Mouse (Mus musculus): Measurements from ENCODE around the gene Rps6kl1.

The Rps6kl1 gene

DNA sequence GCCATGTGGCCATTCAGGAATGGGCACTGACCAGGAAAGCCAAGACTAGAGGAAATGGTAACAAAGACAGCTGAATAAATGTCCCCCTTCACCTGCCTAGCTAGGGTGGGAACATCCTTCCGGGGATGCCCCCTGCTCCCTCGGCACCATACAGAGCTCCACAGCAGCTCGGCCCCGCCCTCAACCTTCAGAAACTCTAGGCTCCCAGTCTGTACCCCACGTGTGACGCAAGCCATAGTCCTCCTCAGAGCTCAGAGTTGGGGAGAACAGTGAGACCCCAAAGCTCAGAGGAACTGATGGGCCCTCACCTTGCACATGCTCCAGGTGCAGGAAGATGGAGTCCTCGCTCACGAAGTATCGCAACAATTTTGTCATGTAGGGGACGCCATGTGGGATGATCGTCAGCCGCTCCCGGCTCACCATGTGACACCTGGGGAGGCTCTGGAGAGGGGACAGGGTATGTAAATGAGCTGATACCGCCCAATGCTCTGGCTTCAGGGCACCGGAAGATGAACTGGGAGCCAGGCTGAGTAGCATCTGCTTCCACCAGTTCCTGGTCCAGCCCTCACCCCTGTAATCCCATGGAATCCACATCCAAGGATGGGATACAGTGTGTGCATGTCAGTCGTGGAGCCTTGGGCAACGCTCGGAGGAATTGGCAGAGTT, 10.9 kb downstream of the Rps6kl1 start:
- DNase-seq (ENCODE audit: low spot score), result peak; percentile 23

DNA sequence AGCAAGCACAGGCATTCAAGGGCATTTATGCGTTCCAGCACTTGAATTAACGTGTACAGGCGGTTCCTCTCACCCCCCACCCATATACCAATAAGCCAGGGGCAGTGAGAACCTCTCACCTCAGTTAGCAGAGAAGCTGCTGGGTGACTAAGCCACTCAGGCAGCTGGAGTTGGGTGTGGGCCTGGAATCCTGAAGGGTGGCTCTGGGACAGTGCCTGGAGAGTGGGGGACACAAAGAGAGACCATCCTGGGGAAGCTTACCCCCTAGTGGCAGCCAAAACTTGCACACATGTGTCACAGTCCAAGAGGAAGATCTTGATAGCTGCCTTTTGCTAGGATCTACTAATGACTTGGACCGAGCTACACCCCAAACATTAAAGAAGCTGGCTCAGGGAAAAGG, 14.4 kb downstream of the Rps6kl1 start:
- no peak for DNase-seq (ENCODE audit: low spot score)

DNA sequence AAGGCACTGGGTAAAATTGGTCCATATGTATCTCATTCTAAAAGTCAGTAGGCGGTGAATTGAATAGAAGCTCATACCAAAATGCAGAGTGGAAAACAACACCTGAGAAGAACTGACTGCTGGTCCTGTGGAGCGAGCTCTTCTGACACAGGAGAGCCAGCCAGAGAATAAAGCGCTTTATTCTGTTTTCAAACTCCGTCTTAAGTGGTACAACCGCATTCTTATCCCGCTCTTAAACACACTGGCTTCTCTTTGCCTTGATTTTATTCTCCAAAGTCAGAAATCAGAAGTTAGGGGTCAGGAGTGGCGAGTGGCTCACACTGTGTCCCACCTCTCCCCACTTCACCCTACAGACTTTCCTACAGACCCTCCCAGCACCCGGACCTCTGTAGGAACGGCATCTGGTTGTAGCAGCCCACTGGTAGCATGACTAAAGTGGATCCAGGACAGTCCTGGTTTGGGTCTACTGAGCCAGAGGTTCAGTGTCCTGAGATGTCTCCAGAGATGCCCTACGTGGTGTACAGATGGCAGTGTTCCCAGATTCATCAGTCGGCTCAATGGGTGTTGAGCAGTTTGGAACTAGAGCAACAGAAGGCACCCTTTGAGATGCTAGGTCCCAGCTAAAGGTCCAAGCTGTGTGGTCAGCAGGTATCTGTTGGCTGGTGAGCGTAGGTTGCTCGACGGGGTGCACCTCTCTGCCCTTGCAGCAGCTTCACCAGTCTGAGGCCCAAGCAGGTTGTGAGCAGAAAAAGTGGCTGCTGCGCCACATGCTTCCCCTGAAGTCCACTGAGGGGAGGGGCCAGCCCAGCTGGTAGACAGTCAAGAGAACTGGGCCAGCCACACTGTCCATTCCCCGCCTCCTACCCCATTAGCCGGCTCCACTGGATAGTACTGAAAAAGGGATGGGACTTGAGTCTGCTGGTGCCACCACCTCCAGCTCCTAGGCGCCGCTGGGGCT, 15.3 kb downstream of the Rps6kl1 start:
- no peak for DNase-seq (ENCODE audit: low spot score)

DNA sequence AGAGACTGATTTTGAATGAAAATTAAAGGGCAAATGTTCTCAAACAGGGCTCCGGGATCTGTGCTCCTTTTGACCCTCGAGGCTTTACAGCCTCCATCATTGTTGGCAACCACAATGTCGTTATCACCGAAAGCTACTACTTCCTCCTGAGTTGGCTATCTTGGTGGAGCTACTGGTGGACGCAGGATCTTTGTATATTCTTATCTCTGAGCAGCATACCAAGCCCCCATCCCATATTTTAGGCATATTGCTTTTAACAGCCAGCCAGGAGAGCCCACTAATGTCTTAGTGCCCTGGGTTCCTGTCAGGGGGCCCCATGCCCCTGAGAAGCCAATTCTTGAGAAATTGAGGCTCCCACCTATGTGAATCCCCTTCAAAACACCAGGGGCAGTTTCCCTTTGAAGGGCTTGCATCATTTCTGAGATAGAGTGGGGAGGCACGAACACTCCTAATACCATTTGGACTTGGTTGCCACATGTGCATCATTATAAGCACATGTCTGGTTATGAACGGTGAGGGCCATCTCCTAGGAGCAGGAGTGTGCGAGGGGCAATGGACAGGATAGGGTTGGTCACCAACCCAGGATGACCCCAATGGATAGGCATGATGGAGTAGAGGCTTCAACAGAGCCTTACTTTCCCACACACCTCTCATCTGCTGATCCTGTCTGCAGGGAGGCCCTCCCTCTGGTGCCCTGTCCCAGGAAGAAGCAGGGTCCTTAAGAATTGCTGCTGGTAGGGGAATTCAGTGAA, 16.8 kb downstream of the Rps6kl1 start:
- DNase-seq (ENCODE audit: low spot score), result no peak

DNA sequence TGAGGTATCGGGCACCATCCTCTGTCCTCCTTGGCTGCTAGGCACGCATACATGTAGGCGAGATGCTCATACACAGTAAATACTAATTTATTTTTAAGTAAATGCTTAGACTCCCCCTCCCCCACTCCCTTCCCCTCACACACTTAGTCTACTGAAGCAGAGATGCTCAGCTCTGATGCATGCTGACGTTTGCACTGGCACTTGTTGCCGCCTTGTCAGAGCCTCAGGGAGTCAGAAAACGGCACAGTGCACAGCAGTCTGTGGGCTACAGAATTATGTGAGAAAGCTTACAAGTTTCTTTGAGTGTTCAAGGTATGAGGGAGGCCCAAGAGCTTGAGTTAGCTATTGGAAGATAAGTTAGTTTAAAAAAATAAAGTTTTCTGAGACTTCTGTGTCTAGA, 19.7 kb downstream of the Rps6kl1 start:
- DNase-seq (ENCODE audit: low spot score), result no peak

DNA sequence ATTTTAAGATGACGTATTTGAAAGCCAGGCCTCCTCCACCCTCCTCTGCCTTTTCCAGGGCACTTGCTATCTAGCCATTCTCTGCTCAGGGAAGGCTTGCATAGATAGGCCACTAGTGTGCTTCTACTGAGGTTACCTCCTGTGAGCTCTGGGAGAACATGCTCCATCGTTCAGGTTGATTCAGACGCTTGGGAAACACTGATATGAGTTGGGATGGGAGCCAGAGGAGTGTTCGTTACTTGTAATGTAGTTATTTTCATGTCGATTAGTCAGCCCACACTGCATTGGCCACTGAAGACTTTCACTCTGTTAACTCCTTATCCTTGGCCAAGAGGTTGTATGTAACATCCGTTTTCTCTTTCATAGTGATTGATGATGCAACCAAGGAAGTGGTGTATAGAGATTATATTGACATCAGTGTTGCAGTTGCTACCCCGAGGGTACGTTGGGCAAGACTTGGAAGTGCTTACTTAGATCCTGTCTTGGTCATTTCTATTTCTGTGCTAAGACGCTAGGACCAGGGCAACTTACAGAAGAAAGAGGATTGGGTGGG, 21.6 kb downstream of the Rps6kl1 start:
- DNase-seq (ENCODE audit: low spot score), result no peak

DNA sequence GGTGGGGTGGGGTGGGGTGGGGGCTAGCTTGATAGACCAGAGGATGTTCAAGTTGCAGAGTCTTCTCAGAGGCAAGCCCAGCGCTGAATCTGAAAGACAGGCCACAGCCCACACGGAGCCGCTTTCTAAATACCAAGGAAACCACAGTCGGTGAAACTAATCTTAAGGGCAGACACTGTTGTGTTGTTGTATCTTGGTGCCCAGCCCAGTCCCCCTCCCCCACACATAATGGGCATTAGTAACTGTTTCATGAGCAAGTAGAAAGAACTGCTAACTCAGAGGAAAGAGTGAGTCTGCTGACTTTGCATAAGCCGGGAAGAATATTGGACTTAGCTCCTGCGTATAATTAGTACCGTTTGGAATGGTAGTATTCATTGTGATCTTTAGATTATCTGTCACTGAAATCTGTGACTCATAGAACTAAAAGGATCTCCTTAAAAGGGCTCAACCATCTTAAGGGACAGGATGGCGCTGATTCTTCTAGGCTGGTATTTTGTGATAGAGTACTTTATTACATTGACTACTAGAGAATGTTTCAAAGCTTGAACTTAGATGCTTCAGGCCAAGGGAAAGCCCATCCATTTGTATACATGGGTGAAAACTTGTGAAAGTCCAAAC, 24.0 kb downstream of the Rps6kl1 start:
- no peak for DNase-seq (ENCODE audit: low spot score)

DNA sequence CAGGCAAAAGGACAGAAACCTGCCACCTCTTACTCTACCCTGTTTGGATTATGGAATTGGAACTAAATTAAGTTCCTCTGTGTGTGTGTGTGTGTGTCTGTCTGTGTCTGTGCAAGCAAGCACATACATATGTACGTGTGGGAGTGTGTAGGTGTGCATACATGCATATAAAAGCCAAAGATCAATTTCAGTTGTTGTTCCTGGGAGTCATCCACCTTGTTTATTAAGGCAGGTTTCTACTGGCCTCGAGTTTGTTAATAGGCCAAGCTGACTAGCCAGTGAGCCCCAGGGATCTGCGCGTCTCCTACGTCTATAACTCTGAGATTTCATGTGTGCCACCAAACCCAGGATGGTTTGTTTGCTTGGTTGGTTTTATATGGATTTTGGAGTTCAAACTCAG, 26.3 kb downstream of the Rps6kl1 start:
- no peak for DNase-seq (ENCODE audit: low spot score)

DNA sequence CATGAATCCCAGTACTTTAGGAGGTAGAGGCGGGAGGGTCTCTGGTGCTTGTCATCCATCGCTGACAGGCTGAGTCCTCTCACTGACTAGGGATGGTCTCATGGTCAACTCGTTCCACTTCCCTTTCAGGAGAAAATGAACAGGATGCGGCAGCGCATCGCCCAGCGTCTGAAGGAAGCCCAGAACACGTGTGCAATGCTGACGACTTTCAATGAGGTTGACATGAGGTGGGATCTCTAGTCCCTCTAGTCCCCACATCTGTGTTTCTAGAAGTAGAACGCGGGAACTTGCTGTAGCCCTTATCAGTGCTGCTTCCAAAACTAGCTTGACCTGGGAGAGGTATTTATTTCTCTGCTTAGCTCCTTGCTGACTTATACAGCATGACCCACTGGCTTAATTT, 27.4 kb downstream of the Rps6kl1 start:
- no peak for DNase-seq (ENCODE audit: low spot score)

DNA sequence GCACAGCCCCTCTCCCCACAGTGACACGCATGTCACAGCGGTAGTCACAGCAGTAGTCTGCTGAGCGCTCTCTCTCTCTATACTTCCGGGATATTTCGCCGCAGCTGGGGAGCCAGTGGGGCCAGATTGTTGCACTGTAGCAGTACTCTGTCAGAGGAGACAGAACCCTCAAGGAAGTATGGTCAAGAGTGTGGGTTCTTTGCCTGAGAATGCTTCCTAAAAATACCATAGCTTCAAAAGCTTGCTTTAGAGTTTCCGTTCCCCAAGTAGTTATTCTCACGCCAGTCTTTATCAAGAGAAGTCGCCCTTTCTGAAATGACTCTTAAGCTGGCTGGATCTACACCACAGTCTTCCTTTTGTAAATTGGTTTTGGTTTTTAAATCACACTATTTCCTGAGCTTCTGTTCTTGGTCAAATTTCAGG, 27.9 kb downstream of the Rps6kl1 start:
- no peak for DNase-seq (ENCODE audit: low spot score)

DNA sequence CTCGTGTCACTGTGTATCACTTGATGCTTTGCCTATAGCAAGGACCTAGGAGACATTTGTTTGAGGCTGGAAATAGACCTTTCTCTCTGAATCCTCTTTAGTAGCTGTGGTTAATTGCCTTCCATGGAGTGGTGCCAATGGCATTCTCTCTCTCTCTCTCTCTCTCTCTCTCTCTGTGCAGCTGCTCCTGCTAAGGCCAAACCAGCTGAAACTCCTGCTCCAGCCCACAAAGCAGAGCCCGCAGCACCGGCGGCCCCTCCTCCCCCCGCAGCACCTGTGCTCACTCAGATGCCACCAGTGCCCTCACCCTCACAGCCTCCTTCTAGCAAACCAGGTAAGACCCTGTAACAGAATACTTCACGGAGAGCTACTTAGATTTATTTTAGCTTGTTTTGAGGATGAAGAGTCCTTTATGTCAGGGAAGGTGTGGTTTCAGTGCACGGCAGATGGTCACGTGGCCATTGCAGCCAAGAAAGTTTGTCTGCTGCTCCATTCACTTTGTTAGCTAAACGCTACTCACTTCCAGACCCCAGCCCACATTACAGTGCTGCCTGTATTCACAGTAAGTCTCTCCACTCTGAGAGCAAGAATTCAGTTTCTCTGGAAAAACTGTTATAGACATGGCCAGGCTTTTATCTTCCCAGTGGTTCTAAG, 29.1 kb downstream of the Rps6kl1 start:
- DNase-seq (ENCODE audit: low spot score), result no peak

DNA sequence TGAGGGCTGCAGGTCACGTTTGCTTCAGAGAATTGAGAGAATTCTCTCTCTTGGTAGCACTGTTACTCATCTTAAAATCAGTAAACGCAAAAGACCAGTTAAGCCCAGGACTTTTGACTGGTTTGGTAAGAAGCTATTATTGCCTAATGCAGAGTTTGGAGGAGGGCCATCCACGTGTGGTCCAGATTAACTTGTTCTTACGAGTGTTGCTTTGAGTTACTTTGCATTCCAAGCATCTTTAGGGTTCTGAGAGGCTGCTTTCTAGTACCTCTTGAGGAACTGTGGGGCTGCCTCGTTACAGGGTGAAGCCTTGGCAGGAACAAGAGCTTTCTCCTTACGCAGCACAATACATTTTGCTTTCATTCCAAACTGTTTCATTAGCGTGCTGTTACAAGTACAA, 35.4 kb downstream of the Rps6kl1 start:
- no peak for DNase-seq (ENCODE audit: low spot score)

DNA sequence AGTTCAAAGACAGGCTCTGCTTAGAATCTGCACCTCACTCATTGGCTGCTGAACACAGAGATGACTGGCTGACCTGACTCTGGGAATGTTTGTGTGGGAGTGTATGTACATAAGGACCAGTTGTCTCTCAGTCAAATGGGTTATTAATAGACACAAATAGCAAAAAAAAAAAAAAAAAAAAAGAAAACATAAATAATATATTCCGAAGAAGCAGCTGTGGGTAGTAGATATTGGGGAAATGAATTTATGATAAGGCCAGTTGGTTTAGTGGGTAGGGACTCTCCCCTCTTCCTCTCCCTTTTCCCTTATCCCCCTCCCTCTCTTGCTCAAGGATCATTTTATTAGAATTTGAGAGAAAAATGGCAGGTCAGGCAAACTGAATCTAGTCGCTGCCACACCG, 37.1 kb downstream of the Rps6kl1 start:
- no peak for DNase-seq (ENCODE audit: low spot score)

DNA sequence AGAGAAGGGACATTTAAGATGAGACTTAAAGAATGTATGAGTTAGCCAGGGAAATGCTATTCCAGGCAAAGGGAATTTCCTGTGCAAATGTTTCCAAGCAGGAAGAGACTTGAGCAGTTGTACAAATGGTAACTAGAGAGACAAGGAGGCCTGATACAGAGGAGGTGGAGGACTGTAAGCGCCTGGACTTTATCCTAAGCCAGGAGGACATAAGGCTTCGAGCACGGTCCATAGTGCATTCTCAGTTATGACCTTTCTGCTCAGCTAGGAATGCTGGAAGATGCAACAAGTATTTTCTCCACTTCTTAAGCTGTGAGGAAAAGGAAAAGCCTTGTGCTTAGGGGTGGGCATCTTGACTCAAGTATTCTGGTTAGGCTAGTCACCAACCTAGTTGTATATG, 37.7 kb downstream of the Rps6kl1 start:
- no peak for DNase-seq (ENCODE audit: low spot score)

DNA sequence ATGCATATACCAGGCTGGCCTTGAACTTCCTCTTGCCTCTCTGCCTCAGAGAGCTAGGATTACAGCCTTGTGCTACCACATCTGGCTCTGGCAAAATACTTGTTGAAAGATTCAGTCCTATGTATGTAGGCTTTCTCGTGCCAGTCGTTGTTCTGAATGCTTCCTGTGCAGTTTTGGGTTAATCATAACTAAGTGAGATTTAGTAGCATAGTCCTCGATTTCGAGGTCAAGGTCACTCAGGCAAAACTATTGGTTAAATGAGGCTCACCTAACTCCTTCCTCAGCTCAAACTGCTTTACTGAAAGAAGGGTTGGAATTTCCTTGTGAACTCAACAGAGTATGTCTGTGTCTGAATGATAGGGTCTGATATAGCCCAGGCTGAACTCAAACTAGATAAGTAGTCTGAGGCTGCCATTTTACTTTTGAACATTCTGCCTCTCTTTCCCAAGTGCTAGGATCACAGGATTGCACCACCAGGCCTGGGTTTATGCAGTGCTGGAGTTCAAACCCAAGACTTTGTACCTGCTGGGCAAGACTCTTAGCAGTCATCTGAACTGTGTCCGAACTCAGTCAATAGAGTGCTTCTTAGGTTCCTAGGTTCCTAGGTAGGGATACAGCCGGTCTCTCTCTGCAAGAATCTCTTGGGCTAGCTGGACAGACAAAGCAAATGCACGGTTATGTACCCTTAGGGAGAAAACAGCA, 38.4 kb downstream of the Rps6kl1 start:
- peak; percentile 45 for DNase-seq (ENCODE audit: low spot score)

DNA sequence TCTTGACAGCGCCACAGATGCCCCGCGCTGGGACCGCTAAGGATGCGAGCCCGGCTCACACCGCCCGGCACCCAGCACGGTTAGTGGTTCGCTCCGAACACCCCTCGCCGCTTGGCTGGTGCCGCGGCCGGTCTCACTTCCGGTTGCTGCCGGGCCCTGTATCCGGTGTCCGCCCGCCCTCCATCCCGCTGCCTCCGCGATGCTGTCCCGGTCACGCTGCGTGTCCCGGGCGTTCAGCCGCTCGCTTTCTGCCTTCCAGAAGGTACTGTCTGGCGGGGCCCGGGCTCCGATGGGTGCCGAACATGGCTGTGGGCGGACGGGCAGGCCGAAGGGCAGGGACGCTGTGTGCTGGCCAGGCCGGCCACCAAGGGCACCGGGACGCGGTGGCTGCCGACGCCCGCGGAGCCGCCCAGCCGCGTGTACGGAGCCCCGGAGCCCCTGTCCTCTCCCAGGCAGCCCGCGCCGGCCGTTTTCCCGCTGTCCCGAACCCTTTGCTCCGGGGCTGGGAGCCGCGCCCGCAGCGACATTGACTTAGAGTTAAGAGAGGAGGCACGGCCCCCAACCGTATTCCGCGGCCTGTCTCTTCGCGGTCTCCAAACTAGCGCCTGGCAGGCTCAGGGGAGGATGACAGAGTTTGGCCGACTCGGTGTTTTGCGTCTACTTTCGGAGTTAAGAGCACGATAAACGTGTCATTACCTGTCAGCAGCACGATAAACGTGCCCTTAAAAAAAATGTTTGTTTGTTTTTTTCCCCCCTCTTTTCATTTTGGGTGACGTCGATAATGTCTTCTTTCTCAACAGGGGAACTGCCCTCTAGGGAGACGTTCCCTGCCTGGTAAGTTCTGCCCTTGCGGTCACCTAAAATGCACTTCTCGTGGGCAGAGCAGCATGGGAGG, 40.1 kb downstream of the Rps6kl1 start, which contains the start of the genes Prox2 and Dlst:
Prox2 (minus strand) TSS at position 62 of the 895 bp plus-strand sequence.
Dlst (plus strand) TSS at position 136 of the 895 bp plus-strand sequence.
- DNase-seq (ENCODE audit: low spot score), result peak; percentile 81

DNA sequence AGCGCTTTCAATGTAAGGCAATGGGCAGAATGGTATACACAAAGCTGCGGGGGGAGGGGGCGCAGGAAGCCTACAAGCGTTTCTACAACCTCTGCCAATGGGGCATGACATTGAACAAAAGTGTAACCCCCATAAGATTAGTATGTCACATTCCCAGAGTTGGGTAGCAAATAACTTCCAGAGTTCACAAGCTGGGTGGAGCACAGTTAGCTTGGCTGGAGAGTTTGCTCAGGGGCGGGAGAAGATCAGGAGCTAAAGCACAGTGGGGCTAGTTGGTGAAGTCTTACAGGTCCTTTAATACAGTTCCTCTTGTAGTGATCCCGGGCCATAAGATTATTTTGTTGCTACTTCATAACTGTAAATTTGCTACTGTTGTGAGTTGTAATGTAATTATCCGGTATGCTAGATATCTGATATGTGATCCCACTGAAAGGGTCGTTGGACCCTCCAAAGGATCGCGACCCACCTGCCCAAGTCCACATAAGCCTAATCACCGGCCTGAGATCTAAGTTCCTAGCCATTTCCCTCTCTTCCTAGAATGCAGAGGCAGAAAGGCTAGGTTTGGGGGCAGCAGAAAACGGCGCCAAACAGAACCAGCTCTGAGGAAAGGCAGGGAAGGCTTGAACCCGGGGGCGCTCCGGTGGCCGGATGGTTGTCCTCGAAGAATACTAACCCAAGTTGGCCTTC, 40.9 kb downstream of the Rps6kl1 start:
- DNase-seq (ENCODE audit: low spot score), result peak; percentile 49

DNA sequence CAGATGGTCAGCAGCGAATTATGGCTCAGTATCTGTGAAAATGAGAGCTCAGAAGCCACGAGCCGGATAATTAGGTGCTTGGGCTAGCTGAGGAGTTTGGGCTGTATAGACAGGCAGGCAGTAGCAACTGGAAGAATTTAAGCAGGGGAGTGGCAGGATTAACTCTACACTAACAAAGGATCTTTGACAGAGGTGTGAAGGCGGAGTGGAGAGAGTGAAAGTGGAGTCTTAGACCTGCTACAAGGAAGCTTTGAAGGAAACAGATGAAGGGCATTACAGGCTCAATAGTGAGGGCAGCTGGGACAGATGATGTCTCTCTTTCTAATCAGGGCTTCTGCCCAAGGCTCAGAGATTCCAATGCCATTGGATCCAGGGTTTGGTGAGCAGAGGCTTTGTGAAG, 41.6 kb downstream of the Rps6kl1 start:
- no peak for DNase-seq (ENCODE audit: low spot score)

DNA sequence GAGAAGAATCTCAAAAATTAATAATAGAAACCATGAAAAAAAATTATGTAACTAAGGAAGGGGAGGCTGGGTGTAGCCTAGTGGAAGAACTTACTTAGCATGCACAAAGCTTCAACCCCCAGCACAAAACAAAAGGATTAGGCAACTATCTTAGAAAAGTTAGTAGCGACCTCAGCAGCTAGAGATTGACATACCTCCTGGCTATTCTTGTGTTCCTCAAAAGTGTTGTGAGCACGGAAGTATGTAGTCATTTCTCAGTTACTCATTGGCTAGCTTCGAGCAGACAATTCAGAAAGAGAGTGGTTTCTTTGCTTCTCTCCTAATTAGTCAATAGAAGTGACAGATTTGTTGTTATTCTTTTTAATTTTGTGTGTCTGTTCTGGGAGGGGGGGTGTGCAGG, 42.4 kb downstream of the Rps6kl1 start:
- no peak for DNase-seq (ENCODE audit: low spot score)

Data from c-Kit-positive CD71-positive TER-119-positive erythroid progenitor cells, embryonic 14.5 days (primary cell).